Mouse (Mus musculus) mouse trophoblast stem cell (cell line): ENCODE measurements around the gene Erlin1.

Experiments used
- in situ Hi-C, 2 experiments: fragments of 300-500 bp; cut with MseI, MboI; formaldehyde crosslinking; loops; 2 replicates in 1 of 2; 3 replicates in 1 of 2; pipeline ENCODE4 v1.15.1; 2025

The Erlin1 gene

GRCm38 (mm10) chr19:44069121-44069913, at the start of gene Erlin1:
Gene Erlin1, minus strand, starts transcription at chr19:44069785.
- in situ Hi-C loops: no loop called here

GRCm38 (mm10) chr19:44117793-44118192, 48.2 kb upstream of the Erlin1 start:
- in situ Hi-C loops: no loop called here

- in situ Hi-C loops: no loop called here
Observed at GRCm38 (mm10) chr19:44111706-44112105, 42.1 kb upstream of the Erlin1 start.

GRCm38 (mm10) chr19:44110356-44110755, 40.8 kb upstream of the Erlin1 start:
- in situ Hi-C loops: no loop called here

GRCm38 (mm10) chr19:44108996-44109395, 39.4 kb upstream of the Erlin1 start:
- in situ Hi-C loops: no loop called here

- in situ Hi-C loops: no loop called here
Observed at GRCm38 (mm10) chr19:44107661-44108521, 38.3 kb upstream of the Erlin1 start.

- in situ Hi-C loops: no loop called here
Observed at GRCm38 (mm10) chr19:44106831-44107660, 37.5 kb upstream of the Erlin1 start, which contains the start of gene Chuk. Gene Chuk, minus strand, starts transcription at chr19:44107480.

- in situ Hi-C loops: no loop called here
Observed at GRCm38 (mm10) chr19:44104393-44104792, 34.8 kb upstream of the Erlin1 start.

GRCm38 (mm10) chr19:44103001-44103400, 33.4 kb upstream of the Erlin1 start:
- in situ Hi-C loops: no loop called here

GRCm38 (mm10) chr19:44100840-44101239, 31.3 kb upstream of the Erlin1 start:
- in situ Hi-C loops: no loop called here

GRCm38 (mm10) chr19:44086278-44086677, 16.7 kb upstream of the Erlin1 start:
- in situ Hi-C loops: no loop called here

- in situ Hi-C loops: no loop called here
Observed at GRCm38 (mm10) chr19:44080920-44081319, 11.3 kb upstream of the Erlin1 start.

GRCm38 (mm10) chr19:44080023-44080422, 10.4 kb upstream of the Erlin1 start:
- in situ Hi-C loops: no loop called here

- in situ Hi-C loops: no loop called here
Observed at GRCm38 (mm10) chr19:44077024-44077423, 7.4 kb upstream of the Erlin1 start.

GRCm38 (mm10) chr19:44076457-44076856, 6.9 kb upstream of the Erlin1 start:
- in situ Hi-C loops: no loop called here

- in situ Hi-C loops: no loop called here
Observed at GRCm38 (mm10) chr19:44074986-44075385, 5.4 kb upstream of the Erlin1 start.

GRCm38 (mm10) chr19:44071166-44071565, 1.6 kb upstream of the Erlin1 start:
- in situ Hi-C loops: no loop called here

- in situ Hi-C loops: no loop called here
Observed at GRCm38 (mm10) chr19:44069914-44070232, 288 bp upstream of the Erlin1 start.

- in situ Hi-C loops: no loop called here
Observed at GRCm38 (mm10) chr19:44068232-44068631, 1.4 kb downstream of the Erlin1 start.

GRCm38 (mm10) chr19:44067323-44068049, 2.1 kb downstream of the Erlin1 start:
- in situ Hi-C loops: no loop called here

GRCm38 (mm10) chr19:44064734-44065133, 4.9 kb downstream of the Erlin1 start:
- in situ Hi-C loops: no loop called here
